Mouse (Mus musculus) C2C12 (cell line): ENCODE measurements around the gene Tmem82. TPM values are rescaled to one million over a fixed set of nuclear protein-coding genes. Genes with fewer than 3 reads are reported as not detected.

Experiments
- H3K27me3 ChIP-seq: one replicate; pipeline ENCODE4 v1.6.1; 2011; ENCODE audit not compliant: control insufficient read depth, insufficient read depth, insufficient read length
- H3K36me3 ChIP-seq: one replicate; pipeline ENCODE4 v1.6.1; 2011; ENCODE audit not compliant: control insufficient read depth, insufficient read depth
- H3K4me3 ChIP-seq: one replicate; pipeline ENCODE4 v1.5.1; 2011; ENCODE audit warnings: mild to moderate bottlenecking, control low read depth; ENCODE audit not compliant: poor library complexity, insufficient read depth, severe bottlenecking
- H3K79me2 ChIP-seq: one replicate; pipeline ENCODE4 v1.6.1; 2011; ENCODE audit not compliant: control insufficient read depth, insufficient read depth
- H3K79me3 ChIP-seq: one replicate; pipeline ENCODE4 v1.6.1; 2011; ENCODE audit warnings: low read depth, control low read depth
- H3ac ChIP-seq: one replicate; pipeline ENCODE3; 2011; ENCODE audit warnings: low read depth; ENCODE audit not compliant: control insufficient read depth, insufficient read length
- CEBPB ChIP-seq: IDR thresholded peaks from one replicate; pipeline ENCODE4 v1.6.1; 2011; ENCODE audit warnings: low read depth, mild to moderate bottlenecking, control low read depth, moderate library complexity
- CTCF ChIP-seq: IDR thresholded peaks from one replicate; pipeline ENCODE4 v1.5.1; 2011; ENCODE audit not compliant: control insufficient read depth, insufficient read depth, insufficient read length
- FOSL1 ChIP-seq: IDR thresholded peaks from one replicate; pipeline ENCODE4 v1.8.0; 2011; ENCODE audit warnings: mild to moderate bottlenecking, low read length; ENCODE audit not compliant: poor library complexity, insufficient read depth, severe bottlenecking
- MAX ChIP-seq: IDR thresholded peaks from one replicate; pipeline ENCODE4 v1.6.1; 2011; ENCODE audit warnings: mild to moderate bottlenecking, control low read depth
- MYOD1 ChIP-seq: IDR thresholded peaks from one replicate; pipeline ENCODE4 v1.6.1; 2011; ENCODE audit warnings: low read depth; ENCODE audit not compliant: control insufficient read depth, insufficient read length
- MYOG ChIP-seq: IDR thresholded peaks from one replicate; pipeline ENCODE4 v1.6.1; 2011; ENCODE audit not compliant: control insufficient read depth, insufficient read length; ENCODE audit errors: extremely low read depth
- USF1 ChIP-seq: IDR thresholded peaks from one replicate; pipeline ENCODE4 v1.6.1; 2011; ENCODE audit warnings: low read depth, mild to moderate bottlenecking, control low read depth, moderate library complexity
- polyA plus RNA-seq: library from polyadenylated mRNA; unstranded; fragments of >200 nt; fragmentation: generic; extraction: Trizol; gene quantifications from one replicate; pipeline ENCODE4 v1.2.1, GENCODE M21; 2012; ENCODE audit warnings: missing spikeins

Gene Tmem82
- polyA plus RNA-seq, 1 experiment = not detected

GRCm38 (mm10) chr4:141564660-141565059 lies 53.8 kb downstream of the Tmem82 start:
- no peak overlapping the region for H3K4me3 ChIP-seq
- H3ac ChIP-seq = no peak overlapping the region
- no peak for TF ChIP-seq USF1
- no peak for TF ChIP-seq CTCF
- no peak for TF ChIP-seq CEBPB
- TF ChIP-seq MYOD1 = no peak
- no peak for TF ChIP-seq FOSL1
- no peaks in the 10 kb centered on the region for H3K79me3 ChIP-seq
- no peaks in the 10 kb centered on the region for H3K79me2 ChIP-seq
- no peaks in the 10 kb centered on the region for H3K36me3 ChIP-seq
- H3K27me3 ChIP-seq = no peaks in the 10 kb centered on the region

DNA sequence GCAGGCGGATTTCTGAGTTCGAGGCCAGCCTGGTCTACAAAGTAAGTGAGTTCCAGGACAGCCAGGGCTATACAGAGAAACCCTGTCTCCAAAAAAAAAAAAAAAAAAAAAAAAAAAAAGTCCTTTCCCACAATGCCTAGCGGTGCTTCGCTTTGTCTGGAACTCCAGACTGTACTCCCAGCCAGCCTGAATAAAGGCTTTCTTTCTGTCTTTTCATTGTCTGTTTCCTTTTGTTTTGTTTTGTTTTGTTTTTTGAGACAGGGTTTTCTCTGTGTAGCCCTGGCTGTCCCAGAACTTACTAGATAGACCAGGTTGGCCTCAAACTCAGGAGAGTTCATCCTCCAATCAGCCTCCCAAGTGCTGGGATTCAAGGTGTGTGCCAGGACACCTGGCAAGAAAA lies 54.2 kb downstream of the Tmem82 start:
- no peak overlapping the region for H3K4me3 ChIP-seq
- TF ChIP-seq MYOG = no peak
- no peak for TF ChIP-seq CTCF
- no peak for TF ChIP-seq CEBPB
- no peak for TF ChIP-seq USF1
- no peak for TF ChIP-seq MYOD1
- TF ChIP-seq FOSL1 = no peak
- TF ChIP-seq MAX = no peak
- no peaks in the 10 kb centered on the region for H3K27me3 ChIP-seq
- no peaks in the 10 kb centered on the region for H3K36me3 ChIP-seq
- H3K79me2 ChIP-seq = no peaks in the 10 kb centered on the region
- no peaks in the 10 kb centered on the region for H3K79me3 ChIP-seq
- no peak overlapping the region for H3ac ChIP-seq

Other genes with a start within 250 kb of the Tmem82 start
- not detected for gene Clcnka, start 219.9 kb downstream of the Tmem82 start, polyA plus RNA-seq
- not detected for gene Clcnkb, start 202.6 kb downstream of the Tmem82 start, polyA plus RNA-seq
- gene Hspb7, start 197.9 kb downstream of the Tmem82 start, polyA plus RNA-seq = 0.30 TPM
- gene Srarp, start 182.5 kb downstream of the Tmem82 start, polyA plus RNA-seq = not detected
- 30.3 TPM for gene Zbtb17, start 174.0 kb downstream of the Tmem82 start, polyA plus RNA-seq
- gene Spen, start 80.0 kb downstream of the Tmem82 start, polyA plus RNA-seq = 12.1 TPM
- 49.8 TPM for gene Fblim1, start 12.5 kb downstream of the Tmem82 start, polyA plus RNA-seq
- 0.13 TPM for gene Slc25a34, start 5.2 kb upstream of the Tmem82 start, polyA plus RNA-seq
- gene Plekhm2, start 46.3 kb upstream of the Tmem82 start, polyA plus RNA-seq = 13.1 TPM
- gene Rsc1a1, start 67.0 kb upstream of the Tmem82 start, polyA plus RNA-seq = 5.4 TPM
- 12.8 TPM for gene Ddi2, start 104.8 kb upstream of the Tmem82 start, polyA plus RNA-seq
- gene Agmat, start 128.0 kb upstream of the Tmem82 start, polyA plus RNA-seq = not detected
- 5.2 TPM for gene Dnajc16, start 172.3 kb upstream of the Tmem82 start, polyA plus RNA-seq
- gene Casp9, start 175.0 kb upstream of the Tmem82 start, polyA plus RNA-seq = 17.0 TPM
- not detected for gene Cela2a, start 207.5 kb upstream of the Tmem82 start, polyA plus RNA-seq
- not detected for gene Ctrc, start 227.7 kb upstream of the Tmem82 start, polyA plus RNA-seq